Mouse (Mus musculus) intestine, embryonic 16.5 days (tissue): ENCODE data around the gene Rab5a. TPM values are rescaled to one million over a fixed set of nuclear protein-coding genes. Genes with fewer than 3 reads are reported as not detected.

ENCODE experiments used
- ATAC-seq: fragments of 200-750 bp; cut with Nextera tagmentation; 2 replicates; pipeline ENCODE4 v1.8.0; 2017; ENCODE audit warnings: moderate TSS enrichment, moderate library complexity
- H3K27ac ChIP-seq: fragments of 300-500 bp; sonication (generic); 2 replicates; pipeline ENCODE4 v1.5.1; 2014; ENCODE audit warnings: mild to moderate bottlenecking, low read length
- H3K27me3 ChIP-seq: fragments of 300-500 bp; sonication (generic); replicated peaks from 2 replicates; pipeline ENCODE4 v1.6.1; 2014; ENCODE audit warnings: low read length, control low read depth, mixed read lengths; ENCODE audit not compliant: control insufficient read depth, insufficient read depth
- H3K36me3 ChIP-seq: fragments of 300-500 bp; sonication (generic); 2 replicates; pipeline ENCODE4 v1.6.1; 2014; ENCODE audit warnings: low read length, control low read depth; ENCODE audit not compliant: control insufficient read depth, insufficient read depth
- H3K4me1 ChIP-seq: fragments of 300-500 bp; sonication (generic); 2 replicates; pipeline ENCODE4 v1.6.1; 2014; ENCODE audit warnings: low read length, control low read depth, mixed read lengths; ENCODE audit not compliant: control insufficient read depth, insufficient read depth
- H3K4me2 ChIP-seq: fragments of 300-500 bp; sonication (generic); 2 replicates; pipeline ENCODE4 v1.6.1; 2014; ENCODE audit warnings: low read depth, low read length, control low read depth
- H3K4me3 ChIP-seq: fragments of 300-500 bp; sonication (generic); 2 replicates; pipeline ENCODE4 v1.5.1; 2014; ENCODE audit warnings: mild to moderate bottlenecking, low read length
- H3K9ac ChIP-seq: fragments of 300-500 bp; sonication (generic); 2 replicates; pipeline ENCODE4 v1.6.1; 2014; ENCODE audit warnings: low read depth, low read length
- H3K9me3 ChIP-seq: fragments of 300-500 bp; sonication (generic); 2 replicates; pipeline ENCODE4 v1.6.1; 2016; ENCODE audit warnings: low read length, control low read depth; ENCODE audit not compliant: control insufficient read depth
- WGBS: fragments of 180-500 bp; shearing (Covaris S2); extraction: QIAGEN DNeasy Blood & Tissue Kit; methylation state at CpG from one replicate; pipeline ENCODE4 v1.1.7; 2014; 5-methylcytosine and 5-hydroxymethylcytosine counted together
- polyA plus RNA-seq: library from polyadenylated mRNA; unstranded; fragments of >200 nt; fragmentation: Nextera tagmentation; extraction: Ambion mirVana; gene quantifications from 2 replicates; pipeline ENCODE4 v1.2.1, GENCODE M21; 2015

Gene Rab5a
- polyA plus RNA-seq = 61.0 and 63.8 TPM in 2 replicates

GRCm38 (mm10) chr17:53478858-53479603, at the start of gene Rab5a:
TSS of gene Rab5a (plus strand) at chr17:53479234.
- no peaks in the 10 kb centered on the region for H3K9me3 ChIP-seq
- under 1% methylated on average over 73 of the region's 82 CpGs for WGBS
- H3K27ac ChIP-seq = peak within 1 kb of the TSS; percentile 100
- no peaks in the 10 kb centered on the region for H3K36me3 ChIP-seq
- peak within 1 kb of the TSS; percentile 99 for H3K9ac ChIP-seq
- no peaks in the 10 kb centered on the region for H3K27me3 ChIP-seq
- peaks cover 6% of the 10 kb centered on the region for H3K4me1 ChIP-seq
- peak; percentile 97 for ATAC-seq
- peak within 1 kb of the TSS; percentile 78 for H3K4me2 ChIP-seq
- H3K4me3 ChIP-seq = peak within 1 kb of the TSS; percentile 97

- Histone ChIP-seq H3K27ac (no peak overlapping the region), H3K4me3 (no peak overlapping the region), H3K9ac (no peak overlapping the region), H3K9me3 (no peaks in the 10 kb centered on the region), H3K4me1 (no peaks in the 10 kb centered on the region), H3K27me3 (no peaks in the 10 kb centered on the region), H3K4me2 (no peak overlapping the region), H3K36me3 (no peaks in the 10 kb centered on the region)
- no peak for ATAC-seq
- WGBS = 79% methylated on average over 2 of the region's 2 CpGs
Observed at GRCm38 (mm10) chr17:53456152-53456551, 22.9 kb upstream of the Rab5a start.

GRCm38 (mm10) chr17:53456742-53457141, 22.3 kb upstream of the Rab5a start:
- WGBS = 83% methylated on average over 1 of the region's 1 CpGs
- Histone ChIP-seq H3K4me2 (no peak overlapping the region), H3K4me1 (no peaks in the 10 kb centered on the region), H3K4me3 (no peak overlapping the region), H3K9me3 (no peaks in the 10 kb centered on the region), H3K27me3 (no peaks in the 10 kb centered on the region), H3K9ac (no peak overlapping the region), H3K36me3 (no peaks in the 10 kb centered on the region), H3K27ac (no peak overlapping the region)
- ATAC-seq = no peak

GRCm38 (mm10) chr17:53462603-53463495, 16.2 kb upstream of the Rab5a start, which contains the start of gene Efhb:
TSS of gene Efhb (minus strand) at chr17:53463321.
- ATAC-seq = peak; percentile 98
- H3K9me3 ChIP-seq = no peaks in the 10 kb centered on the region
- H3K4me3 ChIP-seq = peak within 1 kb of the TSS; percentile 53
- H3K4me1 ChIP-seq = peaks cover 2% of the 10 kb centered on the region; the same call in 1 of the 2 replicates
- peak within 1 kb of the TSS; percentile 59; the same call in 1 of the 2 replicates for H3K9ac ChIP-seq
- H3K27me3 ChIP-seq = no peaks in the 10 kb centered on the region
- 22% methylated on average over 26 of the region's 26 CpGs for WGBS
- H3K4me2 ChIP-seq = peak within 1 kb of the TSS; percentile 68
- H3K27ac ChIP-seq = peak within 1 kb of the TSS; percentile 23; the same call in 1 of the 2 replicates
- H3K36me3 ChIP-seq = no peaks in the 10 kb centered on the region

- Histone ChIP-seq H3K9me3 (no peaks in the 10 kb centered on the region), H3K27me3 (no peaks in the 10 kb centered on the region), H3K36me3 (no peaks in the 10 kb centered on the region), H3K9ac (peak overlapping the region; percentile 59; the same call in 1 of the 2 replicates), H3K4me3 (peak overlapping the region; percentile 53), H3K4me1 (peaks cover 2% of the 10 kb centered on the region; the same call in 1 of the 2 replicates), H3K27ac (no peak overlapping the region), H3K4me2 (peak overlapping the region; percentile 68)
- no peak; the same call in 1 of the 2 replicates for ATAC-seq
- WGBS = 12% methylated on average over 8 of the region's 9 CpGs
Observed at GRCm38 (mm10) chr17:53463496-53463840, 15.6 kb upstream of the Rab5a start.

GRCm38 (mm10) chr17:53465569-53465968, 13.5 kb upstream of the Rab5a start:
- Histone ChIP-seq H3K27me3 (no peaks in the 10 kb centered on the region), H3K4me1 (peaks cover 2% of the 10 kb centered on the region; the same call in 1 of the 2 replicates), H3K36me3 (no peaks in the 10 kb centered on the region), H3K4me3 (no peak overlapping the region), H3K9me3 (no peaks in the 10 kb centered on the region), H3K4me2 (no peak overlapping the region), H3K9ac (no peak overlapping the region), H3K27ac (no peak overlapping the region)
- no peak for ATAC-seq
- WGBS = 57% methylated on average over 4 of the region's 4 CpGs

GRCm38 (mm10) chr17:53468697-53469096, 10.3 kb upstream of the Rab5a start:
- no peak overlapping the region for H3K4me2 ChIP-seq
- no peaks in the 10 kb centered on the region for H3K9me3 ChIP-seq
- no peaks in the 10 kb centered on the region for H3K4me1 ChIP-seq
- no peaks in the 10 kb centered on the region for H3K36me3 ChIP-seq
- no peak overlapping the region for H3K9ac ChIP-seq
- H3K27me3 ChIP-seq = no peaks in the 10 kb centered on the region
- ATAC-seq = no peak
- H3K4me3 ChIP-seq = no peak overlapping the region
- no peak overlapping the region for H3K27ac ChIP-seq

- Histone ChIP-seq H3K4me3 (peak overlapping the region; percentile 97), H3K27ac (peak overlapping the region; percentile 100), H3K27me3 (no peaks in the 10 kb centered on the region), H3K9me3 (no peaks in the 10 kb centered on the region), H3K4me2 (peak overlapping the region; percentile 63), H3K9ac (peak overlapping the region; percentile 81), H3K36me3 (no peaks in the 10 kb centered on the region), H3K4me1 (peaks cover 6% of the 10 kb centered on the region)
- WGBS = 5% methylated on average over 15 of the region's 15 CpGs
- no peak for ATAC-seq
Observed at GRCm38 (mm10) chr17:53478066-53478857, 772 bp upstream of the Rab5a start.
